In genomic region chr13:20257562-20258525, GRCm38 (mm10) we compare ENCODE assay signal across 18 mouse cellular contexts.
DNase-seq lines count a peak whose midpoint lies in the region; ATAC-seq and TF ChIP-seq lines count a peak whose summit lies in the region.
"Had no signal": no experiment of that assay in that cellular context is flagged by ENCODE, and none has a peak within 500 bp of the region (broad histone marks: within the 10 kb centered on the region; RNA-seq: fewer than 3 reads in every experiment).

No protein-coding gene starts in this region.

- WGBS in intestine, embryonic 14.5 days, result 62% methylated on average over 8 of the region's 8 CpGs
- 44% methylated on average over 8 of the region's 8 CpGs for WGBS in intestine, postnatal 0 days
- 89% methylated on average over 8 of the region's 8 CpGs for WGBS in midbrain, embryonic 12.5 days
- WGBS in midbrain, embryonic 10.5 days, result 88% methylated on average over 8 of the region's 8 CpGs
- 81% methylated on average over 8 of the region's 8 CpGs for WGBS in midbrain, embryonic 16.5 days

- no peak overlapping the region for H3K4me3 ChIP-seq in gastrocnemius, adult 2 months
- no peak overlapping the region for H3K4me3 ChIP-seq in intestine, embryonic 14.5 days (ENCODE audit: low read depth, low read length)
- H3K4me3 ChIP-seq in intestine, postnatal 0 days (ENCODE audit: low read depth, low read length), result no peak overlapping the region
- no peak overlapping the region for H3K4me3 ChIP-seq in midbrain, embryonic 12.5 days
- H3K4me3 ChIP-seq in midbrain, embryonic 10.5 days, result no peak overlapping the region
- H3K4me3 ChIP-seq in midbrain, embryonic 16.5 days (ENCODE audit: low read depth, low read length), result no peak overlapping the region
- H3K4me3 ChIP-seq: embryonic facial prominence, embryonic 13.5 days; forebrain, embryonic 10.5 days; hindbrain, embryonic 15.5 days; limb, embryonic 15.5 days; neural tube, embryonic 13.5 days had no signal

- intact Hi-C loops in gastrocnemius, adult 2 months (cut with DNase I), result no loop called here

- no peak for DNase-seq in gastrocnemius, adult 2 months
- no peak for DNase-seq in gastrocnemius, adult 8-10 months (ENCODE audit: low spot score in 2 of 2)
- no peak for DNase-seq in intestine, embryonic 14.5 days (ENCODE audit: low spot score)
- no peak for DNase-seq in midbrain, embryonic 10.5 days (ENCODE audit: low spot score)
- DNase-seq: cerebellum, adult 11 months; kidney, postnatal 14 days; liver, postnatal 0 days; right cerebral cortex, postnatal 25 days had no signal

- no peaks in the 10 kb centered on the region for H3K9me3 ChIP-seq in intestine, embryonic 14.5 days (ENCODE audit: control insufficient read depth, low read length)
- H3K9me3 ChIP-seq in intestine, postnatal 0 days (ENCODE audit: control insufficient read depth), result no peaks in the 10 kb centered on the region
- no peaks in the 10 kb centered on the region for H3K9me3 ChIP-seq in midbrain, embryonic 12.5 days
- no peaks in the 10 kb centered on the region for H3K9me3 ChIP-seq in midbrain, embryonic 10.5 days (replicated peaks)
- no peaks in the 10 kb centered on the region for H3K9me3 ChIP-seq in midbrain, embryonic 16.5 days (replicated peaks; ENCODE audit: control insufficient read depth, low read length, poor library complexity, severe bottlenecking)
- H3K9me3 ChIP-seq: embryonic facial prominence, embryonic 13.5 days; hindbrain, embryonic 15.5 days; limb, embryonic 15.5 days; neural tube, embryonic 13.5 days had no signal

- H3K27ac ChIP-seq in gastrocnemius, adult 2 months, result peak overlapping the region; percentile 20; the same call in 1 of the 2 replicates
- H3K27ac ChIP-seq in intestine, embryonic 14.5 days (ENCODE audit: low read depth), result no peak overlapping the region
- no peak overlapping the region for H3K27ac ChIP-seq in intestine, postnatal 0 days (ENCODE audit: low read depth, low read length)
- H3K27ac ChIP-seq in midbrain, embryonic 12.5 days (replicated peaks), result no peak overlapping the region
- no peak overlapping the region for H3K27ac ChIP-seq in midbrain, embryonic 10.5 days (replicated peaks)
- no peak overlapping the region for H3K27ac ChIP-seq in midbrain, embryonic 16.5 days (ENCODE audit: low read length)
- H3K27ac ChIP-seq: embryonic facial prominence, embryonic 13.5 days; forebrain, embryonic 10.5 days; hindbrain, embryonic 15.5 days; limb, embryonic 15.5 days; neural tube, embryonic 13.5 days had no signal

- no peak overlapping the region for H3K9ac ChIP-seq in intestine, embryonic 14.5 days (ENCODE audit: low read length)
- H3K9ac ChIP-seq in intestine, postnatal 0 days (ENCODE audit: low read depth, low read length), result no peak overlapping the region
- no peak overlapping the region for H3K9ac ChIP-seq in midbrain, embryonic 12.5 days (replicated peaks)
- H3K9ac ChIP-seq in midbrain, embryonic 16.5 days (ENCODE audit: low read depth, low read length), result no peak overlapping the region
- H3K9ac ChIP-seq: embryonic facial prominence, embryonic 13.5 days; hindbrain, embryonic 15.5 days; limb, embryonic 15.5 days; liver, postnatal 0 days; neural tube, embryonic 13.5 days had no signal

- no peaks in the 10 kb centered on the region for H3K27me3 ChIP-seq in intestine, embryonic 14.5 days (replicated peaks; ENCODE audit: control insufficient read depth, insufficient read depth, low read length)
- H3K27me3 ChIP-seq in intestine, postnatal 0 days (replicated peaks; ENCODE audit: control insufficient read depth, insufficient read depth, low read length), result no peaks in the 10 kb centered on the region
- no peaks in the 10 kb centered on the region for H3K27me3 ChIP-seq in midbrain, embryonic 12.5 days
- no peaks in the 10 kb centered on the region for H3K27me3 ChIP-seq in midbrain, embryonic 10.5 days (ENCODE audit: low read depth, poor library complexity, severe bottlenecking)
- no peaks in the 10 kb centered on the region for H3K27me3 ChIP-seq in midbrain, embryonic 16.5 days (ENCODE audit: control insufficient read depth, insufficient read depth, low read depth, low read length)
- H3K27me3 ChIP-seq: embryonic facial prominence, embryonic 13.5 days; hindbrain, embryonic 15.5 days; limb, embryonic 15.5 days; neural tube, embryonic 13.5 days; Patski had no signal

- no peak for TF ChIP-seq CTCF in gastrocnemius, adult 2 months (IDR thresholded peaks at IDR 0.05)
- no peak for TF ChIP-seq CTCF in intestine, postnatal 0 days (IDR thresholded peaks at IDR 0.05; ENCODE audit: low read depth)

- no peak overlapping the region for H3K4me2 ChIP-seq in intestine, embryonic 14.5 days (ENCODE audit: low read length)
- no peak overlapping the region for H3K4me2 ChIP-seq in intestine, postnatal 0 days (replicated peaks; ENCODE audit: low read depth)
- H3K4me2 ChIP-seq in midbrain, embryonic 12.5 days (replicated peaks), result no peak overlapping the region
- H3K4me2 ChIP-seq in midbrain, embryonic 16.5 days (ENCODE audit: low read length), result no peak overlapping the region
- H3K4me2 ChIP-seq: embryonic facial prominence, embryonic 13.5 days; hindbrain, embryonic 15.5 days; limb, embryonic 15.5 days; neural tube, embryonic 13.5 days had no signal

- H3K36me3 ChIP-seq in intestine, embryonic 14.5 days (ENCODE audit: control insufficient read depth, insufficient read depth, low read length), result no peaks in the 10 kb centered on the region
- H3K36me3 ChIP-seq in intestine, postnatal 0 days (ENCODE audit: control insufficient read depth, insufficient read depth), result no peaks in the 10 kb centered on the region
- H3K36me3 ChIP-seq in midbrain, embryonic 12.5 days, result no peaks in the 10 kb centered on the region
- 0 out of 2 replicates have a peak, but pooled peaks cover 3% of the 10 kb centered on the region for H3K36me3 ChIP-seq in midbrain, embryonic 10.5 days
- no peaks in the 10 kb centered on the region for H3K36me3 ChIP-seq in midbrain, embryonic 16.5 days (ENCODE audit: control insufficient read depth, insufficient read depth, low read length)
- H3K36me3 ChIP-seq: embryonic facial prominence, embryonic 13.5 days; forebrain, embryonic 10.5 days; hindbrain, embryonic 15.5 days; limb, embryonic 15.5 days; neural tube, embryonic 13.5 days had no signal

- H3K4me1 ChIP-seq in intestine, embryonic 14.5 days (replicated peaks; ENCODE audit: control insufficient read depth, insufficient read depth, low read length), result no peaks in the 10 kb centered on the region
- no peaks in the 10 kb centered on the region for H3K4me1 ChIP-seq in intestine, postnatal 0 days (replicated peaks; ENCODE audit: control insufficient read depth, insufficient read depth, low read length)
- H3K4me1 ChIP-seq in midbrain, embryonic 12.5 days, result no peaks in the 10 kb centered on the region
- H3K4me1 ChIP-seq in midbrain, embryonic 10.5 days, result no peaks in the 10 kb centered on the region
- H3K4me1 ChIP-seq in midbrain, embryonic 16.5 days (ENCODE audit: control insufficient read depth, insufficient read depth, low read length), result no peaks in the 10 kb centered on the region
- H3K4me1 ChIP-seq: forebrain, embryonic 10.5 days; hindbrain, embryonic 15.5 days; limb, embryonic 15.5 days; neural tube, embryonic 13.5 days had no signal

- peak; percentile 80 for ATAC-seq in intestine, embryonic 14.5 days (replicated peaks; ENCODE audit: low FRiP score, low TSS enrichment, low read depth)
- ATAC-seq in intestine, postnatal 0 days, result no peak
- ATAC-seq in midbrain, embryonic 12.5 days (ENCODE audit: low FRiP score, low read depth), result peak; percentile 41; the same call in 1 of the 2 replicates
- 0 out of 2 replicates have a peak, but pooled peaks have one; percentile 39 for ATAC-seq in midbrain, embryonic 16.5 days
- ATAC-seq in monocyte, adult 5-6 weeks (replicated peaks; ENCODE audit: insufficient number of reproducible peaks, low FRiP score, low TSS enrichment, poor library complexity, severe bottlenecking), result no peak
- ATAC-seq: liver, postnatal 0 days; Patski had no signal

Comparison
In these comparisons a context has a peak if more than half of its experiments do, and no peak if none do; other contexts are left out.
1. ATAC-seq: peak in intestine, embryonic 14.5 days (single experiment), midbrain, embryonic 12.5 days (single experiment) and midbrain, embryonic 16.5 days (single experiment); none in intestine, postnatal 0 days (single experiment) and monocyte, adult 5-6 weeks (single experiment).